8 mouse cellular contexts compared by ENCODE assay signal in genomic region chr1:120331841-120332240, GRCm38 (mm10). TPM values are rescaled to one million over a fixed set of nuclear protein-coding genes. Genes with fewer than 3 reads are reported as not detected.
DNase-seq lines count a peak whose midpoint lies in the region; ATAC-seq lines count a peak whose summit lies in the region.

No protein-coding gene starts in this region.

- H3K36me3 ChIP-seq in liver, embryonic 12.5 days: no peaks in the 10 kb centered on the region

- no peak overlapping the region for H3K4me3 ChIP-seq in liver, embryonic 12.5 days

- H3K27me3 ChIP-seq in liver, embryonic 12.5 days (replicated peaks): peaks cover 34% of the 10 kb centered on the region

- H3K9me3 ChIP-seq in liver, embryonic 12.5 days (replicated peaks): no peaks in the 10 kb centered on the region

- WGBS in liver, embryonic 12.5 days (ENCODE audit: insufficient replicate concordance): 36% methylated on average over 6 of the region's 6 CpGs

- intact Hi-C loops in heart, postnatal 10 days (cut with DNase I): loop anchor here (5.0 kb wide), 1 partner anchor 135 kb away; no protein-coding TSS in a partner anchor
- intact Hi-C loops in left cerebral cortex, postnatal 25 days (cut with DNase I): no loop called here

- DNase-seq in liver (peak; percentile 52), adipocyte (ENCODE audit: low spot score) (peak; percentile 65)
- peak; percentile 52 to 75 for DNase-seq in heart, postnatal 10 days
- peak; percentile 76 for DNase-seq in mesoderm, embryonic 11.5 days (ENCODE audit: low read depth, low spot score)
- DNase-seq in left cerebral cortex, adult 11 months (ENCODE audit: low spot score): no peak
- DNase-seq in left cerebral cortex, adult 9 months (ENCODE audit: low spot score in 2 of 2): no peak
- no peak for DNase-seq in left cerebral cortex, postnatal 25 days (ENCODE audit: low spot score in 2 of 2)

- no peak overlapping the region for H3K27ac ChIP-seq in liver, embryonic 12.5 days

- H3K9ac ChIP-seq in liver, embryonic 12.5 days: no peak overlapping the region

- no peak overlapping the region for H3K4me2 ChIP-seq in liver, embryonic 12.5 days

- no peak for ATAC-seq in liver, embryonic 12.5 days

- H3K4me1 ChIP-seq in liver, embryonic 12.5 days: no peaks in the 10 kb centered on the region

RNA-seq across cellular contexts. Expression of gene C1ql2, which starts 8.5 kb away (rescaled TPM):
- polyA plus RNA-seq in liver, embryonic 12.5 days (2016; fragmentation: Nextera tagmentation; extraction: Ambion mirVana): not detected in 2 replicates
- not detected for total RNA-seq in heart, postnatal 10 days (2021)
- 1 to 10 TPM; 2.9 to 3.0 TPM for total RNA-seq in left cerebral cortex, postnatal 25 days (2021)

RNA-seq across cellular contexts. Expression of gene Steap3, which starts 59.3 kb away (rescaled TPM):
- polyA plus RNA-seq in liver, embryonic 12.5 days (2016; fragmentation: Nextera tagmentation; extraction: Ambion mirVana): 54.3 and 56.3 TPM in 2 replicates
- 10 to 100 TPM; 26.9 to 32.1 TPM for total RNA-seq in heart, postnatal 10 days (2021)
- 1 to 10 TPM; 6.6 to 7.3 TPM for total RNA-seq in left cerebral cortex, postnatal 25 days (2021)

Comparison
In these comparisons a context has a peak if more than half of its experiments do, and no peak if none do; other contexts are left out.
1. DNase-seq: peak in liver (single experiment), adipocyte (single experiment), heart, postnatal 10 days (2 of 2) and mesoderm, embryonic 11.5 days (single experiment); none in left cerebral cortex, adult 11 months (single experiment), left cerebral cortex, adult 9 months (0 of 2) and left cerebral cortex, postnatal 25 days (0 of 2).